Mouse (Mus musculus): ENCODE data around the gene Sugp2. TPM values are rescaled to one million over a fixed set of nuclear protein-coding genes. Genes with fewer than 3 reads are reported as not detected.

Gene Sugp2
- polyA plus RNA-seq, 1 experiment from 2014 or later, result 26.2 TPM

DNA sequence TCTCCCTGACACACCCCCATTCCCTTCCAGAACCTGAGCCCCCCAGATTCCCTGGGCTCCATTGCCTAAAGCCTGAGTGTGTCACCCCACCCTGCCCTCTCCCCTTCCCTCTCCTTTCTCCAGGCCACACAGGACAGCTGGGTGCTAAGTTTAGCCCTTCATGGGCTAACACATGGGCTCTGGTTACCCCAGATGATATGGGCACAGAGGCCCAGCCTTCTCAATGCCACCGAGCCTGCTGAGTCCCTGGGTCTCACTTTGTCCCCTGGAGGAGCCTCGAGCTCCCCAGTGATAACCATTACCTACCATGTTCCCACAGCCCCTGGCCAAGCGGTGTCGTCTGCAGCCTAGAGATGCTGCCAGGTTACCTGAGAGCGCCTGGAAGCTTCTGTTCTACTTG is 83.8 kb downstream of the Sugp2 start:
- Histone ChIP-seq H3K4me3 (ENCODE audit: low read depth, low read length) (no peak overlapping the region), H3K27ac (ENCODE audit: low read depth, low read length) (no peak overlapping the region), H3K36me3 (ENCODE audit: control insufficient read depth, insufficient read depth, low read length) (0 out of 2 replicates have a peak, but pooled peaks cover 6% of the 10 kb centered on the region), H3K4me2 (no peak overlapping the region), H3K9me3 (replicated peaks; ENCODE audit: control insufficient read depth, low read length) (no peaks in the 10 kb centered on the region), H3K9ac (ENCODE audit: low read depth, low read length) (no peak overlapping the region), H3K4me1 (ENCODE audit: control insufficient read depth, insufficient read depth, low read length) (peaks cover 19% of the 10 kb centered on the region), H3K27me3 (ENCODE audit: control insufficient read depth, insufficient read depth, low read length) (peaks cover 12% of the 10 kb centered on the region)
- ATAC-seq (replicated peaks; ENCODE audit: insufficient number of reproducible peaks, low FRiP score, low TSS enrichment), result no peak
- WGBS (ENCODE audit: insufficient replicate concordance), result 77% methylated on average over 5 of the region's 5 CpGs

DNA sequence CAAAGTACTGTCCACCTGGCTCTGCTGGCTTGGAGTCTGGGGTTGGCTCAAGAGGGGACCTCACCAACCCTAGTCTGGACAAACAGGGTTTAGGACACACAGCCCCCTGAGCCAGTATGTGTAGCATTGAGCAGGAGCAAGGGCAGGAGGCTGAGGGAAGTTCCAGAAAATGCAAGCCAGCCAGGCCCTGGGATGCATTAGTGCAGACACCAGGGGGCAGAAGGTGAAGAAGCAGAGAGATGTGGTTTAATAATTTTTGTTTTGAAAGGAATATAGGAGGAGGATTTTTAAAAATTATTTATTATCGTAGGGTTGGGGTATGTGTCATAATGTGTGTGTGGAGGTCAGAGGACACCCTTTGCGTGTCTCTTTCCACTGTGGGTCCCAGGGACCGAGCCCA is 89.7 kb downstream of the Sugp2 start:
- H3K4me3 ChIP-seq (ENCODE audit: low read depth, low read length), result no peak overlapping the region
- 0 out of 2 replicates have a peak, but pooled peaks cover 5% of the 10 kb centered on the region for H3K27me3 ChIP-seq (ENCODE audit: control insufficient read depth, insufficient read depth, low read length)
- WGBS (ENCODE audit: insufficient replicate concordance), result 90% methylated on average over 3 of the region's 3 CpGs
- H3K27ac ChIP-seq (ENCODE audit: low read depth, low read length), result no peak overlapping the region
- H3K36me3 ChIP-seq (ENCODE audit: control insufficient read depth, insufficient read depth, low read length), result peaks cover 4% of the 10 kb centered on the region; the same call in 1 of the 2 replicates
- H3K4me1 ChIP-seq (ENCODE audit: control insufficient read depth, insufficient read depth, low read length), result no peaks in the 10 kb centered on the region
- H3K9me3 ChIP-seq (replicated peaks; ENCODE audit: control insufficient read depth, low read length), result 0 out of 2 replicates have a peak, but pooled peaks cover 2% of the 10 kb centered on the region
- ATAC-seq (replicated peaks; ENCODE audit: insufficient number of reproducible peaks, low FRiP score, low TSS enrichment), result no peak
- no peak overlapping the region for H3K9ac ChIP-seq (ENCODE audit: low read depth, low read length)
- H3K4me2 ChIP-seq, result no peak overlapping the region

DNA sequence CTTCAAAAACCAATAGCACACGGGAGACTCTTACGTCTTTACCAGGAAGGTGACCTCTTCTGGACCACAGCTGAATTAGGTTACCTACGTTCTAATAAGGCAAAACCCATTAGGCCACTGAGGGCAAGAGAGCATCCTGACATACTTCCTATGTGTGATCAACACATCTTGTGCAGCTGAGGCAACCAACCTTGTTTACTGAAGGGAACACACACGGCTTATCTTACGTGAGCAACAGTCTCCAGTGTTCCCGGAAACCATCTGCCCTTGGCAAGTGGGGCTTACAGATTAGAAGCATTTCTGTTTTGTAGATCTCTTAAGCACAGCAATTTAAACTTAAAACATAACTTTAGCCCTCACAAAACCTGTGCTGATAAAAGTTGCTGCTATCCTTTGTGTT is 93.5 kb downstream of the Sugp2 start:
- Histone ChIP-seq H3K9me3 (replicated peaks; ENCODE audit: control insufficient read depth, low read length) (0 out of 2 replicates have a peak, but pooled peaks cover 2% of the 10 kb centered on the region), H3K36me3 (ENCODE audit: control insufficient read depth, insufficient read depth, low read length) (peaks cover 6% of the 10 kb centered on the region), H3K27me3 (ENCODE audit: control insufficient read depth, insufficient read depth, low read length) (peaks cover 7% of the 10 kb centered on the region), H3K9ac (ENCODE audit: low read depth, low read length) (no peak overlapping the region), H3K4me1 (ENCODE audit: control insufficient read depth, insufficient read depth, low read length) (peaks cover 22% of the 10 kb centered on the region), H3K4me3 (ENCODE audit: low read depth, low read length) (no peak overlapping the region), H3K27ac (ENCODE audit: low read depth, low read length) (peak overlapping the region; percentile 90), H3K4me2 (no peak overlapping the region)
- ATAC-seq (replicated peaks; ENCODE audit: insufficient number of reproducible peaks, low FRiP score, low TSS enrichment), result no peak
- WGBS (ENCODE audit: insufficient replicate concordance), result 82% methylated on average over 6 of the region's 6 CpGs

DNA sequence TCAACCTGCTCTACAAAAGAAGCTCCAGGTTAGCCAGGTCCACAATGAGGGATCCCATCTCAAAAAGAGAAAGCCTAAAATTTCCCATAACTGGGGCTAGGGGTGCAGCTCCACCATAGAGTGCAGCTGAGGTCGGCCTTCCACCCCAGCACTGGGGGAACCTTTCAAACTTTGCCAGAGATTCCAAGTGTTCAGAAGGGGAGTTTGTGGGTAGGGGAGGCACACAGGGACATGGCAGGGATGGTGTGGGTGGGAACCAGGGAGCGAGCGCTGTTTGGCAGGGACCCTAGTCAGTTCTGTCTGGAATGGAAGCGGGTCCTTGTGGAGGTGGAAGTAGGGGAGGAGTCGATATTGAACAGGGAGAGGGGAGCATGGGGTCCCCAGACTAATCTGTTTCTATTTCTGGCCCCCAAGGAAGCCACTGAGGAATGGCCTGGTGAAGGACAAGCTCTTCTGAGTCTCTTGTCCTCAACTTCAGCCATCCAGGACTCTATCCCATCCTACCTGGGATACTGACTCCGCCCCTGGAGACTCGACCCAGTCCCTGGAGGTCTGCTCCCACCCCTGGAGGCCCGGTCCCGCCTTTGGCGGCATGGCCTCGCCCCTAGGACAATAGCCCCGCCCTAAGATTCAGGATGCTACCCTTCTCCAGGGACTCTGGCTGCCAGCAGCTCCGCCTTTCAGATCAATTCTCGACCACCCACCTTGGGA is 95.3 kb downstream of the Sugp2 start, which contains the start of gene Gdf1:
Gene Gdf1, plus strand, starts transcription at position 694 of the 711 bp plus-strand sequence.
- H3K4me1 ChIP-seq (ENCODE audit: control insufficient read depth, insufficient read depth, low read length), result peaks cover 22% of the 10 kb centered on the region
- H3K9ac ChIP-seq (ENCODE audit: low read depth, low read length), result peak within 1 kb of the TSS; percentile 63; the same call in 1 of the 2 replicates
- peak; percentile 57 for ATAC-seq (replicated peaks; ENCODE audit: insufficient number of reproducible peaks, low FRiP score, low TSS enrichment)
- H3K27me3 ChIP-seq (ENCODE audit: control insufficient read depth, insufficient read depth, low read length), result peaks cover 7% of the 10 kb centered on the region
- WGBS (ENCODE audit: insufficient replicate concordance), result 23% methylated on average over 14 of the region's 14 CpGs
- H3K9me3 ChIP-seq (replicated peaks; ENCODE audit: control insufficient read depth, low read length), result 0 out of 2 replicates have a peak, but pooled peaks cover 2% of the 10 kb centered on the region
- H3K36me3 ChIP-seq (ENCODE audit: control insufficient read depth, insufficient read depth, low read length), result peaks cover 21% of the 10 kb centered on the region
- H3K4me2 ChIP-seq, result peak within 1 kb of the TSS; percentile 65
- H3K4me3 ChIP-seq (ENCODE audit: low read depth, low read length), result peak within 1 kb of the TSS; percentile 31
- H3K27ac ChIP-seq (ENCODE audit: low read depth, low read length), result peak within 1 kb of the TSS; percentile 90

Other genes with a start within 250 kb of the Sugp2 start
- 52.9 and 59.0 TPM in 2 replicates for gene Gatad2a, start 237.8 kb upstream of the Sugp2 start, polyA plus RNA-seq (2014; fragmentation: Nextera tagmentation; extraction: Ambion mirVana)
- gene Mau2, start 191.5 kb upstream of the Sugp2 start, polyA plus RNA-seq (2014; fragmentation: Nextera tagmentation; extraction: Ambion mirVana), result 35.5 and 38.1 TPM in 2 replicates
- 25.1 and 26.1 TPM in 2 replicates for gene Sugp1, start 191.4 kb upstream of the Sugp2 start, polyA plus RNA-seq (2014; fragmentation: Nextera tagmentation; extraction: Ambion mirVana)
- 1.6 and 2.1 TPM in 2 replicates for gene Tm6sf2, start 161.3 kb upstream of the Sugp2 start, polyA plus RNA-seq (2014; fragmentation: Nextera tagmentation; extraction: Ambion mirVana)
- 0.18 and 0.31 TPM in 2 replicates for gene Hapln4, start 150.8 kb upstream of the Sugp2 start, polyA plus RNA-seq (2014; fragmentation: Nextera tagmentation; extraction: Ambion mirVana)
- gene Ncan, start 113.4 kb upstream of the Sugp2 start, polyA plus RNA-seq (2014; fragmentation: Nextera tagmentation; extraction: Ambion mirVana), result 0.11 and 0.16 TPM in 2 replicates
- gene Nr2c2ap, start 102.9 kb upstream of the Sugp2 start, polyA plus RNA-seq (2014; fragmentation: Nextera tagmentation; extraction: Ambion mirVana), result 17.0 and 23.4 TPM in 2 replicates
- gene Rfxank, start 95.1 kb upstream of the Sugp2 start, polyA plus RNA-seq (2014; fragmentation: Nextera tagmentation; extraction: Ambion mirVana), result 13.2 and 15.1 TPM in 2 replicates
- gene Borcs8, start 94.7 kb upstream of the Sugp2 start, polyA plus RNA-seq (2014; fragmentation: Nextera tagmentation; extraction: Ambion mirVana), result 45.7 and 46.5 TPM in 2 replicates
- gene Mef2b, start 94.5 kb upstream of the Sugp2 start, polyA plus RNA-seq (2014; fragmentation: Nextera tagmentation; extraction: Ambion mirVana), result 0.21 and 0.39 TPM in 2 replicates
- gene Tmem161a, start 61.9 kb upstream of the Sugp2 start, polyA plus RNA-seq (2014; fragmentation: Nextera tagmentation; extraction: Ambion mirVana), result 64.9 and 67.7 TPM in 2 replicates
- gene Slc25a42, start 21.9 kb upstream of the Sugp2 start, polyA plus RNA-seq (2014; fragmentation: Nextera tagmentation; extraction: Ambion mirVana), result 4.8 and 5.2 TPM in 2 replicates
- 17.6 and 17.8 TPM in 2 replicates for gene Armc6, start 240 bp downstream of the Sugp2 start, polyA plus RNA-seq (2014; fragmentation: Nextera tagmentation; extraction: Ambion mirVana)
- 25.5 and 30.0 TPM in 2 replicates for gene Homer3, start 48.6 kb downstream of the Sugp2 start, polyA plus RNA-seq (2014; fragmentation: Nextera tagmentation; extraction: Ambion mirVana)
- 36.4 and 37.6 TPM in 2 replicates for gene Ddx49, start 68.3 kb downstream of the Sugp2 start, polyA plus RNA-seq (2014; fragmentation: Nextera tagmentation; extraction: Ambion mirVana)
- gene Cope, start 68.3 kb downstream of the Sugp2 start, polyA plus RNA-seq (2014; fragmentation: Nextera tagmentation; extraction: Ambion mirVana), result 307 and 329 TPM in 2 replicates
- gene Cers1, start 81.5 kb downstream of the Sugp2 start, polyA plus RNA-seq (2014; fragmentation: Nextera tagmentation; extraction: Ambion mirVana), result 1.4 and 1.5 TPM in 2 replicates
- gene Gdf1, start 95.6 kb downstream of the Sugp2 start, polyA plus RNA-seq (2014; fragmentation: Nextera tagmentation; extraction: Ambion mirVana), result 1.7 and 1.9 TPM in 2 replicates
- 14.0 and 17.2 TPM in 2 replicates for gene Upf1, start 119.1 kb downstream of the Sugp2 start, polyA plus RNA-seq (2014; fragmentation: Nextera tagmentation; extraction: Ambion mirVana)
- 1.1 and 2.2 TPM in 2 replicates for gene Comp, start 139.3 kb downstream of the Sugp2 start, polyA plus RNA-seq (2014; fragmentation: Nextera tagmentation; extraction: Ambion mirVana)
- 11.6 and 13.5 TPM in 2 replicates for gene Crtc1, start 205.4 kb downstream of the Sugp2 start, polyA plus RNA-seq (2014; fragmentation: Nextera tagmentation; extraction: Ambion mirVana)
- gene Klhl26, start 242.7 kb downstream of the Sugp2 start, polyA plus RNA-seq (2014; fragmentation: Nextera tagmentation; extraction: Ambion mirVana), result 9.2 and 10.1 TPM in 2 replicates